Mouse (Mus musculus) right cerebral cortex, postnatal 25 days (tissue): ENCODE measurements around the gene Synrg.

ENCODE experiments used
- DNase-seq: peaks from one replicate; pipeline ENCODE4 v3.0.0; 2022

Synrg gene

DNA sequence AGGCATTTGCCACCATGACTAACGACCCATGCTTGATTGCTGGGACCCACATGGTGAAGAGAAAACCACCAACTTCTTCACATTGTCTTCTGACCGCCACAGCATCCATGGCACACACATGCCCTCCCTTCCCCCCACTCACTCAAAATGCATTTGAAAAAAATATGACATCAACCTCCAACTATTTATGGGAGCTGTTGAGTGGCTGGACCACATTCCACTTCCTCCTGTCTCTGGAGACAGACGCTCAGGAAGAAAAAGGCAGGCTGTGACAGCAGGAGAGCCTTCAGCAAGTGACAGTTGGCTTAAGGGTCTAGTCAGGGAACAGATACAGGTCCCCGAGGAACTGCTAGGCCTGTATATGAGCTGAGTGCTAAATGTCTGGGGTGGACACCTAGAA is 115.7 kb downstream of the Synrg start:
- DNase-seq, result no peak

DNA sequence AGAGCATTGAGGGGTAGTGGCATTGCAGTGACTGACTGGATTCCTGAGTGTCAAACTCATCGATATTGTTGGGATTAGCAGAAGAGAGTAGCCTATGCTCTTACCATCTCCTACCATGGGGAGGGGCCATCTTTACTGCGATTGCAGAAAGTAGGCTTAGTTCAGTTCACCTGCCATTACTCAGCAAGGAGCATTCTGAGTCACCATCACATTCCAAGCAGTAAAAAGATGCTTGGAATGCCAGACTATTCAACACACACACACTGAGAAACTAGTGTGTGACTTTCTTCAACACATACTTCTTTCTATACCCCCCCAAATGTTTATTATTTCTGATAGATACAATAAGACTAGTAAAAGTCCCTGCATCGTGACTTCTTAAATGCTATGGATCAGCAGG is 116.1 kb downstream of the Synrg start:
- DNase-seq, result no peak

DNA sequence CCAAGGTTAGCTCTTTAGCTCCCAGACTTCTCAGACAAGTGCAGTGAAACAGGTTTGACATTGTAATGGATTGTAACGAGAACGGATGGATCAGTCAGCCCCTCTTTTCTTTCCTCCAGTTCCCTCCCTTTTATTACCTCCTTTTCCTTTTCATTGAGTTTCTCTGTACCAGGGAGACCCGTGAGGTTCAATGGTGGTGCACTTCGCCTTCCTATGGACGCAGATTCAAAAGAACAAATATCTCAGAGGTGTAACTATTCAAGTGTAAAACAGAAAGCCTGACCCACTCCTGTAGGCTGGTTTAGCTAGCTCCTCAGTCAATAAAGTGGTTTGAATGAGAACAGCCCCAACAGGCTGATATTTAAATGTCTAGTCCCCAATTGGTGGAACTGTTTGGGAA is 117.7 kb downstream of the Synrg start:
- DNase-seq, result no peak

DNA sequence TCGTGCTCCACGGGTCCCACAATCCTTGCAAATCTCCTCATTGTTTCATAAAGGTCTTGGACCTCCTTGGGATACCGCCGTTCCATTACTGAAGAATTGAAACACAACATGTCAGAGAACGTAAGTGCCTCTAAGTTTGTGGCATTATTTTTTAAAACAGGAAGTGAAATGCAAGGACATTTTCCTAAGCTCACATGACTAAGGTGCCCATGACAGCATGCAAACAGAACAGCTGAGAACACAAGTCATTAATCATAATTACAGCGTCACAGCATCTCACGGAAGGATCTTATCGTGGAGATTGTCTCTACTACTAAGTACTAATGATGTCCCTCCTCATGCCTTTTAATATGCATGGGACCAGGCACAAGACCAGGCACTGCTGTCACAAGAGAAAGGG is 126.3 kb downstream of the Synrg start:
- DNase-seq, result no peak
